Mouse (Mus musculus): ENCODE results near the gene Ccdc74a.

GRCm38 (mm10) chr16:17617922-17618565 lies 28.2 kb upstream of the Ccdc74a start:
- TF ChIP-seq CTCF (IDR thresholded peaks at IDR 0.05; ENCODE audit: borderline replicate concordance, insufficient read depth, low read depth, low read length) (peak; percentile 79), POLR2A (IDR thresholded peaks at IDR 0.05; ENCODE audit: borderline replicate concordance, insufficient read depth, low read length) (no peak)

Data from cerebellum, adult 2 months (tissue).